Mouse (Mus musculus): ENCODE results near the gene Iqschfp. TPM values are rescaled to one million over a fixed set of nuclear protein-coding genes. Genes with fewer than 3 reads are reported as not detected.

Gene Iqschfp
- 5.4 and 6.5 TPM in 2 replicates for polyA plus RNA-seq (2015; fragmentation: Nextera tagmentation; extraction: Ambion mirVana)

GRCm38 (mm10) chr3:67892026-67892705 lies at the start of gene Iqschfp, which contains the start of gene Iqcj:
Iqschfp (plus strand) TSS chr3:67892232.
Iqcj (plus strand) TSS chr3:67892220.

GRCm38 (mm10) chr3:68064731-68065130 lies 172.7 kb downstream of the Iqschfp start, which contains the start of gene Schip1:
Schip1 (plus strand) TSS chr3:68064802.

Other genes starting within 250 kb of the Iqschfp start
- 0.40 and 0.65 TPM in 2 replicates for gene Iqcj, start within 50 bp of the Iqschfp start, polyA plus RNA-seq (2015; fragmentation: Nextera tagmentation; extraction: Ambion mirVana)
- 165 and 167 TPM in 2 replicates for gene Schip1, start 172.6 kb downstream of the Iqschfp start, polyA plus RNA-seq (2015; fragmentation: Nextera tagmentation; extraction: Ambion mirVana)